Mouse (Mus musculus) gastrocnemius, postnatal 4 days (tissue): ENCODE measurements around the gene Itgb2. TPM values are rescaled to one million over a fixed set of nuclear protein-coding genes. Genes with fewer than 3 reads are reported as not detected.

Experiments
- DNase-seq, 2 experiments: peaks; one replicate each; pipeline ENCODE4 v3.0.0; 2021 to 2022; ENCODE audit warnings: low spot score in 2 of 2, mixed read lengths in 2 of 2
- total RNA-seq, 2 experiments: library from RNA; stranded (reverse); gene quantifications; 2 replicates each; pipeline ENCODE4 v1.2.3; 2021

The Itgb2 gene
- total RNA-seq, 2 experiments from 2014 or later = 2.9 to 3.9 TPM

DNA sequence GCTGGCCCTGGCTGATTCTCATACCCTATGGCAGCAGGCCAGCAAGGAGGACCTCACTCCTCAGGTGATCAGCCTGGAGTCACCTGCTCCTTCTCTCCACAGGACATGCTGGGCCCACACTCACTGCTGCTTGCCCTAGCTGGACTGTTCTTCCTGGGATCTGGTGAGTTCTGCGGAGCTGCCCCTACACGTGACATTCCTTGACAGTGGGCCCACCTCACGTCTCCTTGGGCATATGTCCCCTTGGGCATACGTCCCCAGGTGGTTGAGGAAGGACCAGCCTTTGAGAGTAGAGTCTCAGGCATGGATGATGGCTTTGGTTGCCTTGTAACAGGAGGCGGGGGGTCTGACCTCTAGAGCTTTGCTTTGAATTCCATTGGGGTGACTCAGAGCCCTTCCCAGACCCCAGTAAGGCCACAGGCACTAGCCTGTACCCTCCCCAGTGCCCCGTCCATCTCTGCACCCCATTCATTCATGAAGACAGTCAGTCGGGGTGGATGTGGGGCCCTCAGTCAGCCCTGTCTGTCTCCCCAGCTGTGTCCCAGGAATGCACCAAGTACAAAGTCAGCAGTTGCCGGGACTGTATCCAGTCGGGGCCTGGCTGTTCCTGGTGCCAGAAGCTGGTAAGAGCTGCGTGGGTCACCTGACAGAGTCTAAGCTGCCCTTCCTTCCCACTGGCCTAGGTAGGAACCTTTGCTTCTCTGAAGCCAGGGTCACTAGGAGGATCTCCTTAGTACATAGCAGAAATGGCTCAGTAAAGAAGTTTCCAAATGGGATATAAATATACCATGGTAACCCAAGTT, 12.0 kb downstream of the Itgb2 start:
- DNase-seq = no peak

DNA sequence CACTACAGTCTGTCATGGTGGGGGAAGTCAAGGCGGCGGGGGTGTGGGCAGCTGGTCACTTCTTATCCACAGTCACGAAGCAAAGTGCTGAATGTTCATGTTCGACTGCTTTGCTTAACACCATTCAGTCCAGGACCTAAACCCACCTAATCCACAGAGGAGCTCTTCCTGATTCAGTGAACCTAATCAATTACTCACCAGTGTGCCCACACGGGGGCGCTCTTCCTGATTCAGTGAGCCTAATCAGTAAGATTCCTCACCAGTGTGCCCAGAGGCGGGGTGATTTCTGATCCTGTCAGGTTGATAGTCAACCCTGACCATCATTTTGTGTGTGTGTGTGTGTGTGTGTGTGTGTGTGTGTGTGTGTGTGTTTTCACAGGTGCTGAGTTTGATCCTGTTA, 13.2 kb downstream of the Itgb2 start:
- no peak for DNase-seq

- DNase-seq = peak in 1 of 2 experiments; percentile 79
These were observed 14.9 kb downstream of the Itgb2 start for GRCm38 (mm10) chr10:77544916-77545315.

GRCm38 (mm10) chr10:77548576-77548975, 18.5 kb downstream of the Itgb2 start:
- DNase-seq = no peak

DNA sequence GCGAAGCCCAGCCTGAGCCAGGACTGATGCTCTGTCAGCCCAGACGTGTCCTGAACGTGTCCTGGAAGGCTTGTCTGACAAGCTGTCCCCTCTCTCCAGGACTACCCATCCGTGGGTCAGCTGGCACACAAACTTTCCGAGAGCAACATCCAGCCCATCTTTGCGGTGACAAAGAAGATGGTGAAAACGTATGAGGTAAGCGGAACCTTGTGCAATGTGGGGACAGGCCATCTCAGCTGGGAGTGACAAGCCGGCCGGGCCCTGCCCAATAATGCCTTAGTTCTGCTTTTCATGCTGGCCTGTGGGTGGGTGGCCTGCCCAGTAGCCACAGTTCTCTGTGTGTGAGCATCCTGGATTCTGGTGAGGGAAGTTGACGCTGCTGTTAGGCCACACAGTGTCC, 20.8 kb downstream of the Itgb2 start:
- no peak for DNase-seq

- DNase-seq = no peak
These were observed 22.1 kb downstream of the Itgb2 start for GRCm38 (mm10) chr10:77552162-77552561.

- no peak for DNase-seq
These were observed 23.2 kb downstream of the Itgb2 start for GRCm38 (mm10) chr10:77553285-77553684.

GRCm38 (mm10) chr10:77554918-77555317, 24.9 kb downstream of the Itgb2 start:
- DNase-seq = no peak

DNA sequence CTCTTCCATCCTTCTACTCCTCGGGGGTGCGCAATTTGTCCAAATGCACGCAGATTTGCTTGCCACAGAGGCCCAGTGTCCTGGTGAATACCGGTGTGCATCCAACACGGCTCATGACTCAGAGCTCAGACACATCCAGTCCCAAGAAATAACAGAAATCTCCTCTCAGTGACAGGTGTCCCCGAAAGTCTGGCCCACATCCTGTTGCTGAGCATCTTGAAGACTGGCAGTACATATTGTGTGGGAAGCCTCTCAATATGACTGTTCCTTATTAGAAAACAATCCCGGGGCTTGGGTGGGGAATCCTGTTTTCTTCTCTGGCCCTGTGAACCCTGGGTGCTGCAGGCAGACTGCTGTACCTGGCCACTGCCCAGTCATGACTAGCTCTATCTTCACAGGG, 26.6 kb downstream of the Itgb2 start:
- DNase-seq = no peak

- no peak for DNase-seq
These were observed 27.6 kb downstream of the Itgb2 start for GRCm38 (mm10) chr10:77557641-77558040.

GRCm38 (mm10) chr10:77560090-77560489, 30.0 kb downstream of the Itgb2 start:
- DNase-seq = no peak

DNA sequence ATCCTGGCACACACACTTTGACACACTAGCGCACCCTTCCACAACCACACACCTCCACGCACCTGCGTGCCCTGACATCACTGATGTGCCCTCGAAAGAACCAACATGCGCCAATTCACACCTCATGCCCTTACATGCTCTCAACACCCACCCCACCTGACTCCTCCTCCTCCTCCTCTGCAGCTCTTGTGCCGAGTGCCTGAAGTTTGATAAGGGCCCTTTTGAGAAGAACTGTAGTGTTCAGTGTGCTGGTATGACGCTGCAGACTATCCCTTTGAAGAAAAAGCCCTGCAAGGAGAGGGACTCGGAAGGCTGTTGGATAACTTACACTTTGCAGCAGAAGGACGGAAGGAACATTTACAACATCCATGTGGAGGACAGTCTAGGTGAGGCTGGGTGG, 30.8 kb downstream of the Itgb2 start:
- DNase-seq = no peak

- no peak for DNase-seq
These were observed 31.5 kb downstream of the Itgb2 start for GRCm38 (mm10) chr10:77561508-77561907.

GRCm38 (mm10) chr10:77565005-77565404, 35.0 kb downstream of the Itgb2 start:
- no peak for DNase-seq

DNA sequence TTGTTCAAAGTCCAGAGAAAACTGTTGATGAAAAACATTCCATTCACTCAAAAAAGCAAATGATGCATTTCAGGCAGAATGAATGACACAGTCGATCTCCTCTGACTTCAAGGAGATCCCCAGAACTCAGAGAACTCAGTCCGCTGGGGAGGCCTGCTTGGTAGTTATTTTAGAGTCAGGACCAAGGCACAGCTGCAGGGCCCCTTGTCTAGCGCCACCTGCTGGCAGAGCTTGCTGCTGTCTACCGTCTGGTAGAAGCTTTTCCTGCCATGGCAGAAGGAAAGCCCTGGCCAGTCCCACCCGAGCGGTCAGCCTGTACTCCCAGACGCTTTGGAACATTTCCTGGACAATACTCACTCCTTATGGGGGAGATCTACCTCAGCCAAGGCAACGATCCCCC, 36.6 kb downstream of the Itgb2 start:
- peak; percentile 81 to 93 for DNase-seq

DNA sequence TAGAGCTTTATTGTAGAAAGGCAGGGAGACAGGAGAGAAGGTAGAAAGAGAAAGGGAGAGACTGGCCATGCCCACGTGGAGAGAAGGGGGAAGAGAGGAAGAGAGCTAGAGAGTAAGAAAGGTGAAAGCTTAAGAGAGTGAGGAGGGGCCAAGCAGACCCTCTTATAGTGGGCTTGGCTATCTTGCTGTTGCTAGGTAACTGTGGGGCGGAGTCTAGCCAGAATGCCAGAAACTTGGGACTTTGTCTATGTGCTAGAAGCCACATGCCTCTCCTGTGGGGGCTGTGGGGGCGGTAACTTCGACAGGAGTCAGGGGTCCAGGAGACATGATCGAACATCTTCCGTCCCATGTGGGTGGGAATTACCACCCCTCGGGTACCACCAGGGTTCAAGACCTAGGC, 39.4 kb downstream of the Itgb2 start:
- no peak for DNase-seq

GRCm38 (mm10) chr10:77569973-77570658, 40.1 kb downstream of the Itgb2 start:
- no peak for DNase-seq

GRCm38 (mm10) chr10:77572225-77572624, 42.2 kb downstream of the Itgb2 start:
- no peak for DNase-seq

DNA sequence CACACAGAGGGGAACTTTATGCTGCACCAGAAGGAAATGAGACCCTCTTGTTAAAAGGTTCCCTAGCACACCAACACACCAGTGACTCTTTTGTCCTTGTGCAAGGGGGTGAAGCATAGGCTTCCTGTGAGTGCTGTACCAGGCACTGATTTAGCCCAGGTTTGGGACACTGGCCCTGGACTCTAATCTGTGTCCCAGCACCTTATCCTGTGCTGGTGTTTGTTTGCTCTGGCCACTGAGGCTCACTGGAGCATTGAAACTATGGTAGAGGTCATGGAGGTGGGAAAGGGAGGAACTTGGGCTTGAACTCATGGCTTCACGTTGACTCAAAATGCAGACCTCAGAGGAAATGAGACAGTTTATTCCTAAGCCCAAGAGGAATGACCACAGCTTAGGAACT, 43.1 kb downstream of the Itgb2 start:
- no peak for DNase-seq

DNA sequence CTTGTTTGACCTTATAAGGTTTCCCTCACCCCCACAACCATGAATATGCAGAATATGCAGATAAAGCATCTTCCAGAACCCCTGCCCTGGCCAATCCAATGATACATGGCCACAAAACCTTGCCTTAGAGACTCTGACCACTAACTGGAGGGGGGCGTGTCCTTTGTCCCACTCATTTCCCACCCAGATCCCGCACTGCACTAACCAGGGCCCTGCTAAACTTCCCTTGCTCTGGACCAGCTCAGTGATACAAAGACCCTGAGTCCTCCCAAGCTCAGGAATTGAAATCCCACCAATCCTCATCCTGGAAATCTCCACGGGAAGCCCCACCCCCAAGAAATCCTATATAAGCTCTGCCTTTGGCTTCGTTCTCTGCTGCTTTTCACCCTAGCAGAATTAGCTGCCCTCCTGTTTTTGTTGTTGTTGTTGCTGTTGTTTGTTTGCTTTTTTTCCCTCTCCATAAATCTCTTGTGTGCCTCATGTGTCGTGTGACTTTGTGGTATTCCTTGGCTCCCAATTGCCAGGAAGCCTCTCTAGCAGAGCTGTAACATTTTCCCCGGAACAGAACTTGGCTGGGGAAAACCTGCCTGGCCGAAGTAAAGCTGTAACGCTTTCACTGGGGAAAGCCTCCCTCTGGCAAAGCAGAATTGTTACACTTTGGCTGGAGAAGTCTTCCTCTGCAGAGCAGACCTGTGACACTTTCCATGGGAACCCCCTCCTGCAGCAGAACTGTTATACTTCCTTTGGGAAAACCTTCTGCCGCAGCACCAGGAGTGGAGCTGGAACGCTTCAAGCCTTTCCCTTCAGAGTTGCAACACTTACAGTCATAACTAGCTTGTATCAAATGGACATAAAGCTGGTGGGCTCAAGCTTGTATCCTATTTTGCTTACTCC, 50.2 kb downstream of the Itgb2 start:
- peak in 1 of 2 experiments; percentile 47 for DNase-seq

DNA sequence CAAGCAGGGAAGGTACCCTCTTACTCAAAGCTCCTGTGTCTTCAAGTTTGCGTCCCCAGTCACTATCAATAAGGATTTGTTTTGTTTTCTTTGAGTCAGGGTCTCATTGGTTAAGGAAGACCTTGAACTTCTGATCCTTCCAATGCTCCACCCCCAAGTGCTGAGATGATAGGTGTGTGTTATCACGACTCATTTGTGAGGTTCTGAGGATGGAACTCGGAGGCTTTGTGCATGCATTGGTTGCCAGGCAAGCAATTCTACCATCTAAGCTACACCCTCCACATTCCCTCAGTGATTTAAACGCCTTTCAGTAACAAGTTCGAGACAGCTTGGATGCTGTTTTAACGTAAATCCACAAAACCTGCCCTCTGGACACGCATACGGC, 51.0 kb downstream of the Itgb2 start:
- DNase-seq = no peak
